Mouse (Mus musculus) liver, embryonic 14.5 days (tissue): ENCODE measurements around the gene Adamts17. TPM values are rescaled to one million over a fixed set of nuclear protein-coding genes. Genes with fewer than 3 reads are reported as not detected.

Source experiments
- ATAC-seq: fragments of 200-750 bp; cut with Nextera tagmentation; 2 replicates; pipeline ENCODE4 v1.8.0; 2017; ENCODE audit warnings: moderate number of reproducible peaks, mild to moderate bottlenecking, moderate library complexity; ENCODE audit not compliant: insufficient read depth
- DNase-seq, 3 experiments: peaks; one replicate each; pipeline ENCODE4 v3.0.0-alpha.2; 2012 to 2013; ENCODE audit warnings: low read depth in 3 of 3, low spot score in 3 of 3
- H3K27ac ChIP-seq: fragments of 300-500 bp; sonication (generic); 2 replicates; pipeline ENCODE4 v1.5.1; 2014; ENCODE audit warnings: moderate library complexity, mild to moderate bottlenecking, control low read depth, inconsistent platforms
- H3K27me3 ChIP-seq: fragments of 300-500 bp; sonication (generic); 2 replicates; pipeline ENCODE4 v1.6.1; 2014; ENCODE audit warnings: mild to moderate bottlenecking, low read length, moderate library complexity; ENCODE audit not compliant: control insufficient read depth, insufficient read depth
- H3K36me3 ChIP-seq: fragments of 300-500 bp; sonication (generic); replicated peaks from 2 replicates; pipeline ENCODE4 v1.6.1; 2014; ENCODE audit warnings: low read depth; ENCODE audit not compliant: control insufficient read depth, insufficient read depth
- H3K4me1 ChIP-seq, 2 experiments: fragments of 200-500 bp in 1 of 2; fragments of 300-500 bp in 1 of 2; sonication (generic) in 1 of 2; replicated peaks; 2 replicates each; pipeline ENCODE4 v1.6.1; 2012 to 2014; ENCODE audit warnings: antibody characterized with exemption in 1 of 2, inconsistent platforms in 1 of 2, low read length in 1 of 2; ENCODE audit not compliant: control insufficient read depth in 2 of 2, insufficient read depth in 2 of 2
- H3K4me2 ChIP-seq: fragments of 300-500 bp; sonication (generic); 2 replicates; pipeline ENCODE4 v1.6.1; 2014; ENCODE audit warnings: low read depth, mild to moderate bottlenecking, control low read depth, moderate library complexity
- H3K4me3 ChIP-seq, 2 experiments: fragments of 200-500 bp in 1 of 2; fragments of 300-500 bp in 1 of 2; sonication (generic) in 1 of 2; 2 replicates each; pipeline ENCODE4 v1.5.1; 2012 to 2014; ENCODE audit warnings: low read depth in 2 of 2, low read length in 2 of 2, mild to moderate bottlenecking in 2 of 2, control low read depth in 1 of 2, inconsistent platforms in 1 of 2, moderate library complexity in 1 of 2; ENCODE audit not compliant: insufficient read depth in 1 of 2
- H3K9ac ChIP-seq: fragments of 300-500 bp; sonication (generic); replicated peaks from 2 replicates; pipeline ENCODE4 v1.6.1; 2014; ENCODE audit warnings: mild to moderate bottlenecking, control low read depth, moderate library complexity
- H3K9me3 ChIP-seq: fragments of 300-500 bp; sonication (generic); 2 replicates; pipeline ENCODE4 v1.6.1; 2016; ENCODE audit warnings: low read length, mixed read lengths; ENCODE audit not compliant: control insufficient read depth
- CTCF ChIP-seq: IDR thresholded peaks from 2 replicates; pipeline ENCODE4 v1.5.1; 2016; ENCODE audit warnings: antibody characterized with exemption, low read depth, control low read depth
- EP300 ChIP-seq: IDR thresholded peaks from 2 replicates; pipeline ENCODE4 v1.6.1; 2016; ENCODE audit warnings: antibody characterized with exemption, low read depth
- WGBS: fragments of 180-500 bp; shearing (Covaris S2); extraction: QIAGEN DNeasy Blood & Tissue Kit; methylation state at CpG from one replicate; pipeline ENCODE4 v1.1.7; 2014; ENCODE audit not compliant: insufficient replicate concordance; 5-methylcytosine and 5-hydroxymethylcytosine counted together
- polyA plus RNA-seq, 2 experiments: library from polyadenylated mRNA; depleted of rRNA in 1 of 2; stranded (reverse) in 1 of 2; unstranded in 1 of 2; fragments of >200 nt; fragmentation: Nextera tagmentation in 1 of 2; extraction: Ambion mirVana in 1 of 2; gene quantifications; 2 replicates each; pipeline versions ENCODE4 v1.2.1 to v1.2.3; 2012 to 2014

The Adamts17 gene
- polyA plus RNA-seq, 2 experiments: 0.15 TPM; not detected in 1

DNA sequence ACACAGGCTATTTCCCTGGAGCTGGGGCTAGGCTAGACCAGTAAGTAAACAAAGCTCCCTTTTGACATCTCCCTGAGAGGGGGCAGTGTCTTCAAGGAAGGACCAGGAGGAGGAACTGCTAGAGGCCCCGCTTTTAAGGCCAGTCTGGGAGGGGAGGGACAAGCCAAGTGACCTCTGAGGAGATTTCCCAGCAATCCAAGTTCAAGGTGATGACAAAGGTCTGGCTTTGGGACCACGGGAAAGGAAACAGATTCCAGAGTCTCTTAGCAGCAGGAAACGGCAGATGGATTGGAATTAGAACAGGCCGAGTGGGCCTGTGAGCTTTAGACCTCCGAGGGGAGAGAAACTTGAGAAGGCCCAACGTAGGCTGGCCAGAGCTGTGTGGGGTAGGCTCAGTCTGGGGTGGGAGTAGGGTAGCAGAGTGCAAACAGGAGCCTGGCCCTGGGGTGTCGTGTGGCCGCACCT, 116.0 kb downstream of the Adamts17 start:
- DNase-seq (no peak), ATAC-seq (0 out of 2 replicates have a peak, but pooled peaks have one; percentile 23)
- H3K36me3 ChIP-seq: no peaks in the 10 kb centered on the region
- no peak overlapping the region for H3K4me2 ChIP-seq
- 47% methylated on average over 8 of the region's 8 CpGs for WGBS
- TF ChIP-seq EP300: no peak
- no peak for TF ChIP-seq CTCF
- H3K4me3 ChIP-seq: no peak overlapping the region
- H3K27ac ChIP-seq: no peak overlapping the region
- peaks cover 0 to 11% of the 10 kb centered on the region in 2 experiments; a peak in 2 of 4 replicates for H3K4me1 ChIP-seq
- no peaks in the 10 kb centered on the region for H3K9me3 ChIP-seq
- H3K27me3 ChIP-seq: no peaks in the 10 kb centered on the region
- no peak overlapping the region for H3K9ac ChIP-seq

DNA sequence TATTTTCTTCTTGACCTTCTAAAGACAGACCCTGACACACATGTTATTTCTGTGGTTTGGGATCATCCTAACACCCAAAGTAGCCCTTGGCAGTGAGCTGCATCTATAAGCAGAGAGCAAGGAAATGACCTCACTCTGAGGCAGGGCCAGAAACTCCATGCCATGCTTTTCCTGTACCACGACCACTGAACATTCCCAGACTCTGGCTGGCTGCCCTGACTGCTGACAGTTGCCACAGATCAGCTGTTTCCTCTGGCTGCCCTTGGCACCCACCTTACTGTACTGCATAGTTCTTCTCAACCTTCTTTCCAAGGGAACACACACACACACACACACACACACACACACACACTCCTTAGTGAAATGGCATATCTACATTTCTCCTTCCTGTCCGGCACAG, 116.4 kb downstream of the Adamts17 start:
- Histone ChIP-seq H3K36me3 (no peaks in the 10 kb centered on the region), H3K27me3 (no peaks in the 10 kb centered on the region), H3K9ac (no peak overlapping the region), H3K4me2 (no peak overlapping the region), H3K27ac (no peak overlapping the region), H3K4me3 (no peak overlapping the region), H3K4me1 (peaks cover 0 to 11% of the 10 kb centered on the region in 2 experiments; a peak in 2 of 4 replicates), H3K9me3 (no peaks in the 10 kb centered on the region)
- 46% methylated on average over 2 of the region's 2 CpGs for WGBS
- DNase-seq (no peak), ATAC-seq (no peak)
- TF ChIP-seq CTCF (no peak), EP300 (no peak)

DNA sequence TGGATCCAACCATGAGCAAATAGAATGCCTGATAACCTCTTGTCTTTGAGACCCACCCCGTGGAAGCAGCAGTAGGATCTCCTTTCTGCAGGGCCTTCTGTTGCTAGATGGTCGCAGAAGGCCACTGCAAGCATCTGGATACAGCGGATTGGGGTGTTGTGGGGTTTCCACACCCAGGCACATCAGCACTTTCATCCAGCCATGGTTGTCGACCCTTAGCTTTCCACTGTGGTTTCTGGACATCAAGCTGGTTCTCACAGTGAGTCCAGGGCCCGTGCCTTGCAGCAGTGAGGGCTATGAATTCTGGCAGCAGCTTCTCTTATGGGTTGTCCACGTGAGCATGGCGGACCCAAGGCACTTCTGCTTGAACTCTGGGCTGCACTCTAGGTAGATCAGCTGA, 118.2 kb downstream of the Adamts17 start:
- no peak for DNase-seq
- TF ChIP-seq EP300: no peak
- TF ChIP-seq CTCF: no peak
- 59% methylated on average over 7 of the region's 7 CpGs for WGBS
- no peak for ATAC-seq
- H3K9me3 ChIP-seq: no peaks in the 10 kb centered on the region
- peaks cover 0 to 11% of the 10 kb centered on the region in 2 experiments; a peak in 2 of 4 replicates for H3K4me1 ChIP-seq
- H3K27me3 ChIP-seq: no peaks in the 10 kb centered on the region
- H3K4me3 ChIP-seq: no peak overlapping the region
- H3K4me2 ChIP-seq: no peak overlapping the region
- H3K36me3 ChIP-seq: no peaks in the 10 kb centered on the region
- H3K27ac ChIP-seq: no peak overlapping the region
- no peak overlapping the region for H3K9ac ChIP-seq

DNA sequence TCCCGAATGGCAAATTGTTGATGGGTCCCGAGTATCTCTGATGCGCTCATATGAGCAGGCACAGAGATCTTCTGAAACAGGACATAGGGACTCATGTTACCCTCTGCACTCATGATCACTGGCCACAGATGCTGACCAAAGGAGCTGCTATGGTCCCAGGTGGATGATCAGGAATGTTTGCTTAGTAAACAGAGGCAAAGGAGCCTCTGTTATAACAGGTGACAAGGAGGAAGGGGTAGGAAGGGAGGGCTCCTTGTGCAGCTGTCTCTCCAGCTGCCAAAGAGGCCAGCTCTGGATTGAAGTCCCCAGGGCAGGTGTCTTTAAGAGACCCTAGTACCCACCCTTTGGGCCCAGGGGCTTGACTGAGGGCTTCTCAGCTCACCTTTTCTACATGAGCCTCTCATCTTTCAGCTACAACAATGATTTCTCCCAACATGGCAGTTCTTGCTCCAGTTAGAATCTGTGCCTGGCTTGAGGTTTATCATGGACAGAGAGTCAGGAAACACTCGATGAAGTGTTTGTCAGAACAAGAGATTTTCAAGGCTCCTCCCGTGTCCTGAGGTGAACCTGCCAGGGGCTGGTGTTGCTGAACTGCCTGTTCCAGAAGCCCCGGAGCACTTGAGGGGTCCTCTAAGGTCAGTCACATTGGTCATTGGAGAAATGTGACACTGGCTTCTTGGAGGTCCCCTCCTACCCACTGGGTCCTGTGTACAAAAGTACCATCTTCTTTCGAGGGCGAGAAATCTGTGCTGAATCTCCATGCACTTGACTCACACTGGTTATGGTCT, 120.9 kb downstream of the Adamts17 start:
- DNase-seq: no peak
- TF ChIP-seq CTCF (no peak), EP300 (no peak)
- no peaks in the 10 kb centered on the region for H3K9me3 ChIP-seq
- H3K36me3 ChIP-seq: no peaks in the 10 kb centered on the region
- H3K4me1 ChIP-seq: no peaks in the 10 kb centered on the region
- no peak overlapping the region for H3K4me2 ChIP-seq
- no peak overlapping the region for H3K27ac ChIP-seq
- ATAC-seq: no peak
- no peaks in the 10 kb centered on the region for H3K27me3 ChIP-seq
- 63% methylated on average over 8 of the region's 8 CpGs for WGBS
- no peak overlapping the region for H3K4me3 ChIP-seq
- H3K9ac ChIP-seq: no peak overlapping the region

DNA sequence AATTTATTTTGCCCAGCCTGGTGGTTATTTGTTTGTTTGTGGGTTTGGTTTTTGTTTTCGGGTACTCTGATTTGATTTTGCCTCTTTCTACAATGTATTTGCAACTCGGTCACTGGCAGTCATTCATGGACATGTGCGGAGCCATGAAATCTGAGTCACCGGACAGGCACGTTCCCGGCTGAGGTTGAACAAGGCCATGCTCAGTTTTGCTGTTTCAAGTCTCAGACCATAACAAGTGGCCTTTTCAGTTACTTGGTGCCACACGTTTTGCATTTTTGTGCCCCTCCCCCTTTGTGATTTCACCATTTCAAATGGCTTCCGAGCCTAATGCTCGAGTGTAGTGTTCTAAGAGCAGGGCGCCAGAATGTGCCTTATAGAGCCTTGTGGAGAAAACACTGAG, 123.2 kb downstream of the Adamts17 start:
- Histone ChIP-seq H3K27ac (no peak overlapping the region), H3K4me3 (no peak overlapping the region), H3K4me1 (peaks cover 0 to 4% of the 10 kb centered on the region in 2 experiments; a peak in 2 of 4 replicates), H3K36me3 (no peaks in the 10 kb centered on the region), H3K4me2 (no peak overlapping the region), H3K27me3 (no peaks in the 10 kb centered on the region), H3K9me3 (no peaks in the 10 kb centered on the region), H3K9ac (no peak overlapping the region)
- 72% methylated on average over 10 of the region's 10 CpGs for WGBS
- TF ChIP-seq EP300 (no peak), CTCF (no peak)
- no peak for DNase-seq
- no peak for ATAC-seq
